Mouse (Mus musculus) erythroid progenitor cell, adult 5-6 weeks (primary cell): ENCODE data around the gene Hemk1. TPM values are rescaled to one million over a fixed set of nuclear protein-coding genes. Genes with fewer than 3 reads are reported as not detected.

Experiments used
- ATAC-seq: replicated peaks from 2 replicates; pipeline ENCODE4 v1.8.0; 2016; ENCODE audit warnings: moderate number of reproducible peaks, mild to moderate bottlenecking, moderate TSS enrichment, inconsistent platforms; ENCODE audit not compliant: poor library complexity, low FRiP score, severe bottlenecking
- total RNA-seq, 2 experiments: library from RNA; stranded (forward) in 1 of 2; stranded (reverse) in 1 of 2; fragments of 150-400 nt in 1 of 2; fragments of 186-747, 209-891 nt in 1 of 2; gene quantifications; 2 replicates each; pipeline versions ENCODE4 v1.2.3 to v1.2.4; 2015 to 2017; ENCODE audit warnings: low replicate concordance in 2 of 2

Hemk1 gene
- total RNA-seq, 2 experiments from 2014 or later: 0.15 TPM; not detected in 1

GRCm38 (mm10) chr9:107346081-107346480, 7.9 kb upstream of the Hemk1 start:
- no peak for ATAC-seq

GRCm38 (mm10) chr9:107344027-107344426, 5.9 kb upstream of the Hemk1 start:
- ATAC-seq: no peak

- ATAC-seq: no peak
These were observed 5.2 kb upstream of the Hemk1 start for GRCm38 (mm10) chr9:107343146-107343943.

- no peak for ATAC-seq
These were observed 4.1 kb upstream of the Hemk1 start for GRCm38 (mm10) chr9:107342201-107342709.

- ATAC-seq: no peak
These were observed 2.9 kb upstream of the Hemk1 start for GRCm38 (mm10) chr9:107340911-107341645.

GRCm38 (mm10) chr9:107340267-107340859, 2.2 kb upstream of the Hemk1 start, which contains the start of gene 6430571L13Rik:
Gene 6430571L13Rik (plus strand): TSS chr9:107340602.
- ATAC-seq: 0 out of 2 replicates have a peak, but pooled peaks have one; percentile 44

- no peak for ATAC-seq
These were observed 1.8 kb downstream of the Hemk1 start for GRCm38 (mm10) chr9:107336386-107336785.

GRCm38 (mm10) chr9:107335909-107336308, 2.2 kb downstream of the Hemk1 start:
- peak; percentile 73 for ATAC-seq

DNA sequence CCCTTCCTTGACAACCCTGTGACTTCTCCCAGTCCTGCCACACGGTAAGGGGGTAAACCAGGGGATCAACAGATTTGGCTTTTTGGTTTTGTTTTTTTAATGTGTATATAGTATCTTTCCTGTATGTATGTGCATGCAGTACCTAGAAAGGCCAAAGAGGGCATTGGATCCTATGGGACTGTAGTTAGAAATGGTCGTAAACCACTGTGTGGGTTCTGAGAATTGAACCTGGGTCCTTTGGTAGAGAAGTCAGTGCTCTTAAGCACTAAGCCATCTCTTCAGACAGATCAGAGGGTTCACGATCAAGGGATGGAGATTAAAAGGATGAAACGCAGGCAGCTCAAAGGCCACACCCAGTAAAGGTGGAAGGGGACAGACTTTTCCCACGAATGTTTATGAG, 3.1 kb downstream of the Hemk1 start:
- no peak for ATAC-seq

GRCm38 (mm10) chr9:107334356-107334755, 3.8 kb downstream of the Hemk1 start:
- ATAC-seq: no peak

DNA sequence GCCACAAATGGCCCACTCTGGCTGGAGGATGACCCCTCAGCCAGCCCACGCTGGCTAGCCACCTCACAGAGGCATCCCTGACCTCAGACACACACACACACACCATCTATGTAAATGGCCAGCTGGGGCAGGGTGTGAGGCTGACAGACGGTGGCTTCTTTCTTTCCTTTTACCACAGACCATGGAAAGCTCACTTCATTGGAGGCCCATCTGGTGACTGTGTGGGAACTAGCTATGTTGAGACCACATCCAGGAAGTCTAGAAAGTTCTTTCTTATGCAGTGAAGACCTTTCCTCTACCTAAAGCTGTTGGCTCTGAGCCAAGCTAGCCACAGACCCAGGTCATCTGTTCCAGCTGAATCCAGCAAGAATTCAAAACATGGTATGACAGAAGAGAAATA, 4.5 kb downstream of the Hemk1 start:
- ATAC-seq: no peak

DNA sequence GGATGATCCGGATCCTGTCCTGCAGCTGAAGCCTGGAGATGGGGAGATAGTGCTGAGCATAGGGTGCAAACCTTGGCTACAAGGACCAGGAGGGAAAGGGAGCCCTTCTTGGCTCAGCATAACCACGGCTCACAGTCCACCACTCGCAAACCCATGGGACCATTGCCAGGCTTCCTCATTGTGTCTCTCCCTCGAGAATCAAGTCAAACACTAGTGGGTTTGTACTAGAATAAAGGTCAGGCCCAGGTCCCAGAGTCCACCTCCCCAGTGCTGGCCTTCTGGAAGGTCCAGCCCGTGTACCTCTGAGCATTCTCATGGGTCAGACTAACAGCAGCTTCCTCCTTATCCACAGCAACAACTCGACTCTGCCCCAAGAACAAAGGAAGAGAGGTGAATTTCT, 7.4 kb downstream of the Hemk1 start:
- no peak for ATAC-seq

DNA sequence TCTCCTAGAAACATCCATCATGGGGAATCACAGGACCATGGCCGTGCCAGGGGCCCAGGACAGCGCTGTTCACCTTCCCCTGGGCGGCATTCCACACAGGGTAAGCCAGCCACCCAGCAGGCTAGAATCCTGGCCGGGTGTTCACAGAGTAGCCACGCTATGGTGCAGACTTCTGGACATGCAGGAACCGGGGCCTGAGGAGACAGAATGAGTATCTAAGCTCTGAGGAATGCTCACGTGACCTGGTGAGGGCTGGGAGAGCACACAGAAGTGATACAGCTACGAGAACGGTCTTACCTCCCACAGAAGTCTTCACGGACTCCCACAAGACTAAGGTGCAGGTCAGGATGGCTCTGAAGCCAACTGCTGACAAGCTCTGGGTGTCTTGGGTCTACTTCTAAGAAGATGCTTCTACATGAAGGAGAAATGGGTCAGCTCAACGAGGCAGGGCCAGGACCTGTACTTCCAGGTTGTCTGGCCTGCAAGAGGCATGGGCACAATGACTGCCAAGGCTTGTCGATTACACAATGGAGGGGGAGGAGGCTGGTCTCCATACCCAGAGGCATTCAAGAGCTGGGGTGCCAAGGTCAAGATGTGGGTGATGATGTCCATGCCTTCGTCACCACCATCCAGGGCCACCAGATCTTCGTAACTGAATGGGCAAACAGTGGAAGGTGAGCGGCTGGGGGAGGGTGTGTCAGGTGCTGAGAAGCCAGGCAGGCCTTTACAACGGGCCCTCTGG, 10.1 kb downstream of the Hemk1 start:
- no peak for ATAC-seq

DNA sequence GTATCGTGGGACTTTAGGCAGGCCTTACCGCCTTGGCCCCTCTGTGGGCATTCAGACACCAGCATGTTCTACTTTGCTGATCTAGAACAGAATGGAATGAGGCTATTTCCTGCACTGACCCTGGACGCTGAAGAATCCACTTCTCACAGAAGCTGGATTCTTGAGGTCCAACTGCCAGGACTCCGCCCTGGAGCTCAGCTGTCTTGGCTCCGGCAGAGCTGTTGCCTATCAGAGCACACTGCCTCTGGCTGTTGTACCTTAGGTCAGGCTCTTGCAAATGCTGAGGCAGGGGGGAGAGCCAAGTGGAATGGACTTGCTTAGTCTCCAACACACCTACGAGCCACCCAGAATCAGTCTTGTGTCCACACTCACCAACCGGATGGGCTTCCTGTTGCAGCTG, 12.2 kb downstream of the Hemk1 start:
- ATAC-seq: no peak

GRCm38 (mm10) chr9:107324799-107325561, 13.2 kb downstream of the Hemk1 start:
- no peak for ATAC-seq

DNA sequence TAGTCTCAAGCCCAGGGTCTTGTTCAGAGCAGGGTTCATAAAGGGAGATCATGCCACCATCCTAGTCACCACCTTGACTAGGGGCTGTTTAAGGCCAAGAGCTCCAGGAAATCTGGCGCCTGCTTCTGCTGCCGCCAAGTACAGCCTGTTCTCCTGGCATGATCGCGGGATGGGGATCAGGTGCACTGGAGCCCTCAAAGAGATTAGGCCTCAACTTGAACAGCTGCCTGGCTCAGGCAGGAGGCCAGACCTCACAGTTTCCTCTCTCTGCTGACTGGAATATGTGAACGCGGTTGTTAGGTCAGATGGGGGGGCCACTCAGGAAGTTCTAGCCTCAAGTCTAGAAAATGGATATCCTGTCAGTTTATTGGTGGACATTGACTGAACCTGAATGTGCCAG, 14.6 kb downstream of the Hemk1 start:
- ATAC-seq: no peak

DNA sequence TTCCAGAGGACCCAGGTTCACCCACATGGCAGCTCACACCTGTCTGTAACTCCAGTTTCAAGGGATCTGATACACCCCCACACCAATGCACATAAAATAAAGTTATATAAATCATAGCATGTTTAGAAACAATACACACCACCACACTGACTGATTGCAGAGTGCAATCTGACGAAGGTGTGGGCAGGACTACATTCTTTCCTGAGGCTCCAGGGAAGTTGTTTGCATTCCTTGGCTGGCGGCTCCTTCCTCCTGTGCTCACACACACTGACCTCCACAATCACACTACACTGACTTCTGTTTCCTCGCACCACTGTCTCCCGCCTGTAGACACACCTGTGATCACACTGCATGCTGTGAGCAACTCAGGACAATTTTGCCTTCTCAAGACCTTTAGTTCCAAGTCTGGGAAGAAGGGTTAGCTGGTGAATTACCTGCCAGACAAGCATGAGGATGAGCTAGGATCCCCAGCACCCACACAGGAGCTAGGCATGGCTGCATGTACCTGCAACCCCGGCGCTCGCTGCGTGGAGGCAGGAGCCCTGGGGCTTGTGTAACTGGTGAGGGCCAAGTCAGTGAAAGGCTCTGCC, 15.6 kb downstream of the Hemk1 start:
- ATAC-seq: no peak

- ATAC-seq: no peak
These were observed 22.4 kb downstream of the Hemk1 start for GRCm38 (mm10) chr9:107315791-107316190.

DNA sequence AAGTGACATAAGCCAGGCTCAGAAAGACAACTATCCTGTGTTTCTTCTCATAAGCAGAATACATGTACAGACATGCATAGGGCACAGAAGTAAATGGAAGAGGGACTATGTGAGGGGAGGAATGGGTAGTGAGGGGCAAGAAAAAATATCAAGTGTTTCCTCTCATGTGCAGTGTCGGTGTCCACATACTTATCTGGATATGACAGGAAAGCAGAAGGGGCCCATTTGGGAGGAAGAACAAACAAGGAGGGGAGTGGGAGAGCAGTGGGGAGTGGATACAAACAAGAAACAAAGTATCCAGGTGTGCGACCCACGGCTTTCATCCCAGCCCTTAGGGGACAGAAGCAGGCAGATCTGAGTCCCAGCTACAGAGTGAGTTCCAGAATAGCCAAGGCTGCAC, 24.2 kb downstream of the Hemk1 start:
- no peak for ATAC-seq
